Mouse (Mus musculus) heart, postnatal 36 days (tissue): ENCODE results near the gene Zbtb38. TPM values are rescaled to one million over a fixed set of nuclear protein-coding genes. Genes with fewer than 3 reads are reported as not detected.

Source experiments
- DNase-seq, 2 experiments: peaks; one replicate each; pipeline ENCODE4 v3.0.0; 2021 to 2022
- intact Hi-C: fragments of 180-260 bp; cut with DNase I; formaldehyde crosslinking; loops from one replicate; pipeline ENCODE4 v1.15.1; 2025
- total RNA-seq, 2 experiments: library from RNA; stranded (reverse); gene quantifications; 2 replicates each; pipeline ENCODE4 v1.2.3; 2021

Zbtb38 gene
- total RNA-seq, 2 experiments from 2014 or later: 39.1 to 39.8 TPM

- intact Hi-C loops: no loop called here
- no peak for DNase-seq
Observed at GRCm38 (mm10) chr9:96732644-96733424, 19.8 kb downstream of the Zbtb38 start.

- intact Hi-C loops: no loop called here
- no peak for DNase-seq
Observed at GRCm38 (mm10) chr9:96731961-96732511, 20.6 kb downstream of the Zbtb38 start.

- intact Hi-C loops: no loop called here
Observed at GRCm38 (mm10) chr9:96731039-96731895, 21.4 kb downstream of the Zbtb38 start.

GRCm38 (mm10) chr9:96730311-96730625 is 22.4 kb downstream of the Zbtb38 start:
- intact Hi-C loops: no loop called here
- DNase-seq: no peak

More at GRCm38 (mm10) chr9:96731039-96731895, 21.4 kb downstream of the Zbtb38 start:
- DNase-seq: no peak

GRCm38 (mm10) chr9:96729537-96730310 is 22.9 kb downstream of the Zbtb38 start:
- intact Hi-C loops: no loop called here
- no peak for DNase-seq

- no peak for DNase-seq
- intact Hi-C loops: no loop called here
Observed at GRCm38 (mm10) chr9:96728338-96729162, 24.1 kb downstream of the Zbtb38 start.

GRCm38 (mm10) chr9:96727688-96728087 is 24.9 kb downstream of the Zbtb38 start:
- intact Hi-C loops: no loop called here
- DNase-seq: peak; percentile 55 to 66

GRCm38 (mm10) chr9:96726336-96727131 is 26.1 kb downstream of the Zbtb38 start:
- DNase-seq: no peak
- intact Hi-C loops: no loop called here

- intact Hi-C loops: no loop called here
- no peak for DNase-seq
Observed at GRCm38 (mm10) chr9:96725582-96726320, 26.9 kb downstream of the Zbtb38 start.

- intact Hi-C loops: no loop called here
Observed at GRCm38 (mm10) chr9:96723650-96724049, 29.0 kb downstream of the Zbtb38 start.

GRCm38 (mm10) chr9:96721163-96721799 is 31.4 kb downstream of the Zbtb38 start:
- no peak for DNase-seq
- intact Hi-C loops: loop anchor here (2.0 kb wide), 1 partner anchor 38 kb away; no protein-coding TSS in a partner anchor

More at GRCm38 (mm10) chr9:96723650-96724049, 29.0 kb downstream of the Zbtb38 start:
- DNase-seq: no peak

GRCm38 (mm10) chr9:96720510-96721162 is 32.0 kb downstream of the Zbtb38 start:
- peak in 1 of 2 experiments; percentile 42 for DNase-seq
- intact Hi-C loops: loop anchor here (2.0 kb wide), 1 partner anchor 38 kb away; no protein-coding TSS in a partner anchor

GRCm38 (mm10) chr9:96719408-96720158 is 33.0 kb downstream of the Zbtb38 start:
- DNase-seq: peak; percentile 75 to 88
- intact Hi-C loops: loop anchor here (2.0 kb wide), 1 partner anchor 39 kb away; no protein-coding TSS in a partner anchor

GRCm38 (mm10) chr9:96718888-96719287 is 33.7 kb downstream of the Zbtb38 start:
- DNase-seq: no peak
- intact Hi-C loops: no loop called here

- no peak for DNase-seq
- intact Hi-C loops: no loop called here
Observed at GRCm38 (mm10) chr9:96718402-96718798, 34.2 kb downstream of the Zbtb38 start.

- intact Hi-C loops: no loop called here
Observed at GRCm38 (mm10) chr9:96717698-96718401, 34.8 kb downstream of the Zbtb38 start.

More at GRCm38 (mm10) chr9:96717698-96718401, 34.8 kb downstream of the Zbtb38 start:
- no peak for DNase-seq
